Mouse (Mus musculus) neural tube, embryonic 10.5 days (tissue): ENCODE measurements around the gene Ube2v1.
A peak's percentile ranks its signal among the peaks of the same experiment; 100 is the strongest.
"Not testable (repeated sequence)": the region's sequence is repeated elsewhere in the genome, so short reads cannot be mapped to it uniquely, and the experiment has no call there.

ENCODE experiments used
- DNase-seq: peaks from one replicate; pipeline ENCODE4 v3.0.0-alpha.2; 2017; ENCODE audit warnings: low spot score; ENCODE audit errors: extremely low spot score

The Ube2v1 gene

DNA sequence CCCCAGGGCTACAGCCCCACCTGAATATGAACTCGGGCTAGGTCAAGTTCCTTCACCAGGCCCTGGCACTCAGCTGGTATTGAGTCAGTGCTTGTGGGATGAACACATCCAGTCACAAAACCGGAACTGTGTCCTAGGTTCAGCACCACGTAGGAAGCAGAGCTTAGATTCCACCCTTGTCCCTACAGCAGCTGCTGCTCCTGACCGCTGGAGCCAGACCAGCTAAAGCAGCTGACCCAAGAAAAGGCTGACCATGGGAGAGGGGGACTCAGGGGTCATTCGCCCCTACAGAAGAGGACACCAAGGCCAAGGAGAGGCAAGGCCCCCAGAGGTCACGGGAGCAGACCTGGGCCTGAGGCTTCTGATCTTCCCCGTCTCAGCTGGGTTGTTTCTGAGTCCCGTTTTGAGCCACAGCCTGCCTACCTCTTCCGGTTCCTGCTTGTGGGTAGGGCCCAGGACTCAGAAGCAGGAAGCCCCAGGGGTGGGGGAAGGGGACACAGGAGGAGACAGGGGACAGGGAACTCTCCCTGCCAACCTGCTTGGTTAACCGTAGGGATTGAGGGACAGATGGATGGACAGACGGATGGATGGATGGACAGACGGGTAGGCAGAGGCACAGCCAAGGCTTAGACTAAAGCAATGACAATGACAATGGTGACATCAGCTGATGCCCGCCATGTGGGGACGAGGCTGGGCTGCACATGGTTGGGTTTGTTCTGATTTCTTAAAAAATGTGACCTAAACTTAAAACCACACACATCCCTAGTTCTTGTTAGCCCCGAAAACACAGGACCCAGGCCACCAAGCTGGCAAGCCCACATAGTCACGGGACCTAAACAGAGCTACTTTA, 25.0 kb upstream of the Ube2v1 start:
- no peak for DNase-seq

DNA sequence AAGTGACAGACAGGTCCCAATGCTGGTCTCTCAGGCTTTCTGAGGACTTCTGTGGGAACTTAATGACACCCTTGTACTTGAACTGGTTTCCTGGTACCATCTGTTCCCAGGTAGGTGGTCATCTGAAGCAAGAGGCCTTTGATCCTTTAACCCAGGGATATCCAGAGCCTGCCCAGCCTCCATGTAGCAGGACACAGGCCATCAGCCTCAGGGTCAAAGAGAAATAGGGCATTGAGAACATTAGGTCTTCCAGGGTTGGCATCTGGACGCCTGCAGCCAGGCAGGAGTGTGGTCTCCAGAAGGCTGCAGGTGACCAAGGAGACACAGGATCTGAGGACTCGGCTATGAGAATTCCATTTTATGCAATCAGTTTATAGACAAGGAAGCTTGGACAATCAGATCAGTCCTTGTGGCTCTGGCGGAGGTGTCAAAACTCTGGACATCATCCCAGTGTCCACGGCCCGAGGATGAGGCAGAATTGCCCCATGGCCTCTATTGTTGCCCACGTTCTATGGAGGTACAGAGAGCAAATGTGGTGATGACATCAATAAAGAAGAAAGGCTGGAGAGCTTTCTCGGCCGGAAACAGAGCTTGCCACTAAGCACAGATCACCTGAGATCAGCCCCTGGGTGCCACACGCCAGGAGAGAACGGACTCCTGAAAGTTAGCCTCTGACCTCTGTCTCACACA, 23.2 kb upstream of the Ube2v1 start:
- no peak for DNase-seq

DNA sequence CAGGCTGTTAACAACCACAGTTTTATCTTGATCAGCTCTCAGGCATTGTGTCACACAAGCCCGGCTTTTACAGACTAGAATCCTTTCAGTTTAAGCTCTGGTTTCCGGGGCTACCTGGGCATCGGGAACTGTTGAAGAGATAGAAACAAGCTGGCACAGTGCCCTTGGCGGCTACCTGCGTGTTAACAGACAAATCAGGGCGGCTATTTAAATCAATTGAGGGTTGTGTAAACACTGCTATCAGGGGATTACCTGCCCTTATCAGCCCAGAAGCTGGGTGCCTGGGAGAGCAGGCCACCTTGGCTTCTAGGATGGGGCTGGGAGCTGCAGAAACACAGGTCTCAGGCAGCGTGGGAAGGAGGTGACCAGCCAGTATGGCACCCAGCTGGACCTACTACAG, 20.8 kb upstream of the Ube2v1 start:
- DNase-seq: no peak

DNA sequence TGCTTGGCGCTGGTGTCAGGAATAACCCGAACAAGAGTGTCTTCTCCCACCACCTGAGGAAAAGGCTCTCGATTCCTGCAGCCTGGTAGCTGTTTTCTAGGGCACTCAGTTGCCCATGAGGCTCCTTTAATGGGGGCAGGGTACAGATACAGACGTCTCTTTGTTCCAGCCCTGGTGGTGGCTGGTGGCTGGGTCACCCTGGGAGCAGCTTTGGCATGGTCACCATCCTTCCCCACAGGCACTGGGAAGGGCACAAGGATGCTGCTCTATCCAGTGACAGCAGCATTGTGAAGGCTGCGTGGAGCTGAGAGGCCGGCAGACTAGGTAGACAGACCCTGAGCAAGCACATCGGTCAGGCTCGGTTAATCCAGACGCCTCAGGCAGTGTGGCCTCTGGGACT, 19.7 kb upstream of the Ube2v1 start:
- DNase-seq: no peak

DNA sequence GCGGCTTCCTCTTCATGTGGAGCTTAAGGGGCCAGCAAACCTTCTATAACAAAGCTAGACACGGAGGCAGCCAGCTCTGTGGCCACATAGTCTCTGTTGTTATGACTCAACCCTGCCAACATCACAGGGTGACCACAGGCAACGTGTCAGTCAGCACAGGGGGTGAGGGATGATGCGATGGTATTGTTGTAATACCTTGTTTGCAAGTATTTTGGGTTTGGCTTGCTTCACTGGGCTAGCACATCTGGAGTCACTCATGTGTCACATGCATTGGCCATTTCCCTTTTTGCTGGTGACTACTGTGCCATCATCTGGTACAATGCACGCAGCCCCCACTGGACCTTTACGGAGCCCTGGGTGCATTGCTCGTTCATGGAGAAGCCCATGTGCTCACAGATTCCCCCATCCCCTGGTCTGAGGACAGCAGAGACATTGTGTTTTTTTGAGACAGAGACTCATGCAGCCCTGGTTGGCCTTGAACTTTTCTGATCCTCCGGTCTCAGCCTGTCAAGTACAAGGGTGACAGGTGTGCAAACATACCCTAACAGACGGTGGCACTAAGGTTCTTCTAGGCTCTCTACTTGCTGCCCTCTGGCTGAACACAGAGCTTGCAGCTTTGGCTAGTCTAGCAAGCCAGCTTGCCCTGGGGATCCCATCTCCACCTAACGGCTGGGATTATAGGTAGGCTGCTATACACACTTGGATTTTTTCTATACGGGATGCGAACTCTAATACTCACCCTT, 17.6 kb upstream of the Ube2v1 start:
- no peak for DNase-seq

DNA sequence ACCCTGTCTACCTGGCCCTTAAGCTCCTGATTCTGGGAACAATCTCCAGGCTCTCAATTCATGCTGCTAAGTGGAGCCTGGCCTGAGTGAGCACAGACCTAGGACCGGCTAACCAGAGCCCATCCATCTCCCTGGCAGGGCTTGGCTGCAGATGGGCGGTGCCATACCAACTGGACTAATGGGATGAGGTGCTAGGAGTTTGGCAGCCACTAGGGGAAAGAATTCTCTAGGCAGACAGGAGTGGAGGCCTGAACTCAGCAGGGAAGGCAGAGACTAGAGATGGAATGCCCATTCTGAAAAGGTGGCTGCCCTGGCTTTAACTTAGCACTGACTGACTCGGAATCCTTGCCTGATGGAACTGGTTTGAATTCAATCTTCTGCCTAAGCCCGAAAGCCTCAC, 14.5 kb upstream of the Ube2v1 start:
- DNase-seq: no peak

DNA sequence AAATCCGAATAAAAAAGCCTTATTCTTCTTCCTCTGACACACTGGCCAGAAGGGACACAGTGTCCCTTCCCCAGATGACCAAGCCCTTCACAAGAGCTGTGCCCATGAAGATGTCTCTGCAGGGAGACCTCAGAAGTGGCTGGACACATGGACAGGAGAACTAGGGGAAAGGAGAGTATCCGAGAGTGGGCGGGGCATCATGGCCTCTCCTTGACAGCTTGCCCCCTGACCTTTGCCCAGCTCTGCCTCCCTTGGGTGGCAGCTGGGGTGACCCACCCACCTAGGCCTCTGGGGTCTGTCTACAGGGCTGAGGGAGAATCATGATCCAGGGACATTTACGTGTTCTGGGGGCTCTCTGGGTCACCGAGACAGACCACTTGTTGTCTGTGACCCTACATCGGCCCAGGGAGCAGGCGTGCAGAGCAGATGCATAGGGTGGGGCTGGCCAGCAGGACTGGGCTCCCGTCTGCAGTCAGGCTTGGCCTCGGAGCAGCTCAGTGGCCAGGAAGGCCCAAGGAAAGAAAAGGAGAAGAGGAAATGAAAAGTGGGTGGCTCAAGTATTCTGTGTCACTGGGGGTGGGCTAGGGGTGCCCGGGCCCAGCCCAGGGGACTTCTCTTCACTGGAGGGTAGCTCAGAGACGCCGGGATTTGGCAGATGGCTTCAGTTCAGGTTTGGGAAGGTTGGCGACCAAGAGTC, 11.6 kb upstream of the Ube2v1 start:
- DNase-seq: not testable (repeated sequence)

DNA sequence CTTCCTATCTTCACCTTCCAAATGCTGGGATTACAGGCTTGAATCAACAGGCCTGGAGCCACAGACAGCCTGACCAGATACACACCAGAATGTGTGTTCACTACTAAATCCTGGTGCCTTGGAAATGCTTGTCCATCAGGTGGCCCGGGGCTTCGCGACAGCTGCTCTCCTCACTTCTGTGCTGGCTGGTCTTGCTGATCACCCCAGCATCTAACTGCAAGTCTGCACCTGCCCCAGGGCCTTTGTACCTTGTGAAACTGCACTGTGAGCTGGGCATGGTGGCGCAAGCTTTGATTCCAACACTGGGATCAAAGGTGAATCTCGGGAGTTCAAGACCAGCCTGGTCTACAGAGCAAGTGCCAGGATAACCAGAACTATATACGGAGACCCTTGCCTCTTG, 10.3 kb upstream of the Ube2v1 start:
- no peak for DNase-seq

DNA sequence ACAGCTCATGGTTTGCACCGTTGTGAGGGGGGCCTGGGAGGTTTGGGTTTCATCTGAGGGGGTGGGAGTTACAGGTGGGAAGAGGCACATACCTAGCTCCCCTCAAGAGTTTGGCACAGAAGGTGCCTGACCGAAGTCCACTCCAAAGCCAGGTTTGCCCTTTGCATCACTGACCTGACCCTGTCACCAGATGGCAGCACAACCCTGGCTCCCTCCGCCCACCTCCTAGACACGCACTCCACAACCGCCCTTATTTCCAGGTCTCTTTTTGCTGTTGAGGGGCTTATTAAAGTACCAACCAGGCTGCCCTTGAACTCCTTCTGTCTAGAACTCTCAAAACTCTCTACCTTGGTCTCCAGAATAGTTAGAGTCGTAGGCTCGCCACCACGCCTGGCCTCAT, 9.4 kb upstream of the Ube2v1 start:
- no peak for DNase-seq

DNA sequence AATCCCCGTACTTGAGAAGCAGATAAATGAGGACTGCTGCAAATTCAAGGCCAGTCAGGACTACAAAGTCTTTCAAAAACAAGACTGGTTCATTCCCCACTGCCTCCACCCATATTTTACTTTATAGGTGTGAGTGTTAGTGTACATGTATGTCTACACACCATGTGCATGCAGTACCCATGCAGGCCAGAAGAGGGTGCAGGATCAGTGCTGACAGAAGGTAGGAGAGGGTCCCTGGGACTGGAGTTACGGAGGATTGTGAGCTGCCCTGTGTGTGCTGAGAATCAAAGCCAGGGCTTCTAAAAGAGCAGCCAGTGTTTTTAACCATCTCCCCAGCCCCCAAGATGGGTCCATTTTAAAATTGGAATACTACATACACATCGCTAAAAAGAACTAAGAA, 8.4 kb upstream of the Ube2v1 start:
- DNase-seq: no peak

DNA sequence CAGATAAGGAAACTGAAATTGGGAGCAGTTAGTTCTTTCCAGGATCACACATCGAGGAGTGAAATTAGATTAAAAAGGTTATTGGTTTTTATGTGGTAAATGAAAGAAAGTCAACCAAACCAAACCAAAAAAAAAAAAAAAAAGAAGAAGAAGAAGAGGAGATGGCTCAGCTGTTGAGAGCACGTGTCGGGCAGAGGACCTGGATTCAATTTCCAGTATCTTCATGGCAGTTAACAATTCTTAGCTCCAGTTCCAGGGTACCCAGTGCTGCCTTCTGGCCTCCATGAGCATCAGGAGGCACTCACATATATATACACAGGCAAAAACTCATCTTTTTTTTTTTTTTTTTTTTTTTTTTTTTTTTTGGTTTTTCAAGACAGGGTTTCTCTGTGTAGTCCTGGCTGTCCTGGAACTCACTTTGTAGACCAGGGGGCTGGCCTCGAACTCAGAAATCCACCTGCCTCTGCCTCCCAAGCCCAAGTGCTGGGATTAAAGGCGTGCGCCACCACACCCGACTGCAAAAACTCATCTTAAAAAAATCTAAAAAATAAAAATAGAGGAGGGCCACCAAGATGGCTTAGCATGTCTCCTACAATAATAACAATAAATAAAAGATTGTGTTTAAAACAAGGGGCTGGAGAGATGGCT, 3.1 kb upstream of the Ube2v1 start:
- no peak for DNase-seq

DNA sequence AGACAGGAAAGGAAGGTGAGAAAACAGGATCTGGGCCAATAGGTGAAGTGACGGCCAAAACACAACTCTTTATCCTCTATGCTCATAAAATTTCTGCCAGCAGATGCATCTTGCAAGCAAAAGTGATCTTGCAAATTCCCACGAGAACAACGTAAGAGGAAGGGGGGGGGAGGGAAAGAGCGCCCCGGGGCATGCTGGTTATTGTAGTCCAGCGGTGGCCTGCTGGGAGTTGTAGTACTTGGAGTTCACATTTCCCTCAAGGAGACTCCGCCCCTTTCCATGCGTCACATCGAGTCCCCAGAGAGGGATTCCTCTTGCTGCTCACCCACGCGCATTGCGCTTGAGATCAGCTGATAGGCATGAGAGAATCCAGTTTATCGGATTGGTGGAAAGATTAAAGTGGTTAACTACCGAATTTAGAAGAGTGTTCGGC, 2.5 kb upstream of the Ube2v1 start:
- DNase-seq: peak; percentile 95

DNA sequence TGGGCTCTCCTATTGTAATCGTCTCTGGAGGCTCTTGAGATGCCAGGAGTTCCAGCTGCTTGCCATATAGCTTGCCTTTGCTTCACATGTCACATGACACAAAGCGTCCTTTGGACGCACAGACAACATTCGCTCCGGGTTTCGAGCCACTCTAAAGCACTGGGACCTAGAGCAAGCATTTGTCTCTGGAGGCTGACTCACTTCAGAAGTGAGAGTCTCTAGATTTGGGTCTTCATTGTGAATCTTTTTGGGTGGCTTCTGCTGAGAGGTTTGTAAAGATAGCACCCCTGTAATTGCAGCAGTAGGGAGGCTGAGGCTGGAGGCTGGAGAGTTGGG, 1.6 kb upstream of the Ube2v1 start:
- no peak for DNase-seq

DNA sequence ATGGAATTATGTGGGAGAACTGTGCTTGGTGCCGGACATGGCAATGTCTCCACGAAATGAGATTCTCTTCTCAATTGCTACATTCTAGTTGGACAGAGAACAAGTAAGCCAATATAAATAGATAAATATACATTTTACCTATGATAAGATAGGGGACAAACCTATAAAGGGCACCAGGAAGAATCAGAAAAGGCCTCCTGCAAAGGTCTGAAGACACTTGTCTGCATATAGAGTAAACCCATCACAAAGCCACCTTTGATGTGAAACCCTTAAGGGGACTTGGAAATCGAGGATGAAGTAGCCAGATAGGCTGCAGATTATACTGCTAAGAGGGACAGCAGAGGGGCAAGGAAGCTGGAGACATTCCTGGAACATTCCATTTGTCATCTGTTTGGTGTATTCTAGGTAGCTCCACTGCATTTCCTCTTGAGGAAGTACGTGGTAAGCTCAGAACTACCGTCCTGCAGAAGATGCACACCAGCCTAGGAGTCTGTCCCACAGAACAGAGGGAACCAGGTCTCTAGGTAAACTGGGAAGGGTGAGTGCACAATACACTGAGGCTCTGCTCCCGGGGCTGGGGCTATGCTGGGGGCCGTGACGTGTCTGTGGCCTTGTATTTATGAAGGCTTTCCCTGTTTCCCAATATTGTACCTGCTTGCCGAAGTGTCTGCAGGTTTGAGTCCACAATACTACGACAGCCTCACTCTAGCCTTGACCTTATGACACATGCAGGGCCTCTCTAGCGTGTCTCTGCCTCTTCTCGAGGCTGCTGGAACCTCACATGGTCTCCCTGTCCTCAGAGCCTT, 1.0 kb upstream of the Ube2v1 start:
- DNase-seq: no peak

DNA sequence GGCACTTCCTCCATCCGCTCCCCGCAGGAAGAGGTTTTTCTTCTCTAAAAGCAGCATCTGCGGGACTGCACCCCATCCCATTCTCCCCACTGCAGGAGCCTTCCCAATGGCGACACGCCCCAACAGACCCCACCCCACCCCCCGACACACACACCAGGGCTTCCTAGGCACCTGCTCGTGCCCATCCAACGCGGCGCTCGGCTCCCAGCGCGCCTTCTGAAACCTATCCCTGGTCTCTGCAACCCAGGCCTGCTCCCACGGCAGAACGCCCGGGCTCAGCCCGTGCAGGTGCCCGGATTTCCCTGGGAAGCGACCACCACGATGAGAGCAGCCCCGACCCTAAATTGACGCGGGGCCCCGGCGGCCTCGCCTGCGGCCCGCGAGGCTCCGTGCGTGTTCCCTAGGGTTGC, 709 bp downstream of the Ube2v1 start:
- DNase-seq: no peak

DNA sequence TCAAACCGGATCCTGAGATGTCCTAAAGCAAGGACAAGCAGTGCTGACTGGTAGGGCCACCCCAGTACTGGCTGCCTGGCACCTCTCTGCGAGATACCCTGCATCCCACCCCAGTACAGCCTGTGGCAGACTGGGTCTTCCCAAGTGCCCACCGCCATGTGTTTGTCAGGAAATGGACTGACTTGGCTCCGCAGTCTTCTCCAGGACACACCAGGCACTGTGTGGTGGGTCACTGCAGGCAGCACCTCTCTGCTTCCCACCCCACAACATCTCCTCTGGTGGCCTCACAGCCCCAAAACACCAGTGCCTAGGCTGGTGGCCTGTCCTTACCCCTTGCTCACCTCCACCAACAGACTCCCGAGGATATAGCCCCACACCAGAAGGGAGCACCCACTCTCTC, 1.5 kb downstream of the Ube2v1 start:
- DNase-seq: no peak

DNA sequence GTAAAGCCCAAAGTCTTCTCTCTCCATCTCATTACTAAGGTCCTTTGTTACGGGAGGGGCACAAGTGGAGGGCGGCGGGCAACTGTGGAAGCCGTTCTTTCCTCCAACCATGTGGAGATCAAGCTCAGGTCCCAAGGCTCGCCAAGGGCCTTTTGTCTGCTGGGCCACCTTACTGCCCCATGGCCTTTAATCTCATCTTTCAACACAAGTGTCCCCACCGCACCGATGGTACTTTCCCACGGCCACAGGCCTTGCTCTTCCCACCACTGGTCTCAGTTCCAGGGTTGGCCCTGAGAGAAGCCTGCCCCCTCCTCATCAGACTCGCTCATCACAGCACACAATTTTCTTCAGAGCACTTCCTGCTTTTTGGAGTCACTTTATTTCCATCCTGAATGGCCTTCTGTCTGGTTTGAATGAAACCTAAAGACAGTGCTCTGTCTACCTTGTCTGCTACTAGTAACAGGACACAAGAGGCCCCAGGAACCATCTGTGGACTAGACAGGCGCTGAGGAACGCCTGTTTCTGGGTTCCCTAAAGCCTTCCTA, 2.2 kb downstream of the Ube2v1 start:
- DNase-seq: no peak

DNA sequence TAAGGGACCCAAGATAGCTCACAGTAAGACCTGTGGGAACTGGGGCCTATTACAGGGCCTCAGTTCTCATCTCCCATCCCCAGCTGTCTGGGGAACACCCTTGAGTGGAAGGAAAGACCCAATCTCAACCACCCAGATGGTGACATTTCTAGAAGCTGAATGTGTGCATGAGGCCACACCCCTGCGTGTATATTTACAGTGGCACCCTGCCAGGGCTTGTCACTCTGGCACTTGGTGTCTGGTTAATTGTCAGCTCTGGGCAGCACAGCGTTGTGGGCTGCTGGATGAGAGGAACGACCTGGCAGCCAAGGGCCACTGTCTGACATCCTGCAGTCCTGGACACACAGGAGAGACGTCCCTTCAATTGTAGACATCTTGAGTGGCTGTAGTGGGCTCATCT, 3.0 kb downstream of the Ube2v1 start:
- DNase-seq: no peak

DNA sequence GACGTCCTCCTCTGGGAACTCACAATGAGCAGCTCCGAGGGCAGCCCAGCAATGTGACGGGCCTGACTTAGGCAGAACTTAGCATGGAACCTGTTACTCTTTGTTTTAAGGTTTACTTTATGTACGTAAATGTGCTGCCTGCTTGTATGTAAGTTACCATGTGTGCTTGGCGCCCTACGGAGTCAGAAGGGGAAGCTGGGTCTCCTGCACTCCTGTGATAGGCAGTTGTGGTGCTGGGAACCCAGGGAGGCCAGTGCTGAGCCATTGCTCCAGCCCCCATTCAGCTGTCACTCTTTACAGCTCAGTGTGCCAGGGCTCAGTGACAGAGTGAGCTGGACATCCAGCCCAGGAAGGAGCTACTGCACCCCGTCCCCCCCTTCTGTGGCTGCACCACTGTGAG, 4.9 kb downstream of the Ube2v1 start:
- no peak for DNase-seq

DNA sequence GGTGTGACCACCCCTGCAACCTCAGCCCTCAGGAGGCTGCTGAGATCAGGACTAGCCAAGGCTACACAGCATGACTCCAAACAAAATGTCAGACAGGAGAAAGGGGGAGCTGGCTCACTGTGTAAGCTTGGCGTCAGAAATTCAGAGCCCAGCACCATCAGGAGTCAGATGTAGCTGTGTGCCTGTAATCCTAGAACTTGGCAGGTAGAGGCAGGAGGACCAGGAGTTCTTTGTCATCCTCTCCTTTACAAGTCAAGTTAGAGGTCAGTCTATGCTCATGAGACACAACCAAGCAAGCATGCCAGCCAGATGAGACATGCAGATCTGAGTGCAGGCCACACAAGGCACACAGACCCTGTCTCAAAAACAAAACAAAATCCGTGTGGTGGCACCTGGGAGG, 6.2 kb downstream of the Ube2v1 start:
- DNase-seq: no peak
